Mouse (Mus musculus) T-helper 2 cell (primary cell): ENCODE data around the gene Ube2d3.
"Not testable (repeated sequence)": the region's sequence is repeated elsewhere in the genome, so short reads cannot be mapped to it uniquely, and the experiment has no call there.

Experiments
- in situ Hi-C: fragments of 300-600 bp; cut with MboI, MseI; formaldehyde crosslinking; loops from one replicate; pipeline ENCODE4 v1.15.1; 2025; ENCODE audit warnings: high pct_unique_total_duplicates

Gene Ube2d3

DNA sequence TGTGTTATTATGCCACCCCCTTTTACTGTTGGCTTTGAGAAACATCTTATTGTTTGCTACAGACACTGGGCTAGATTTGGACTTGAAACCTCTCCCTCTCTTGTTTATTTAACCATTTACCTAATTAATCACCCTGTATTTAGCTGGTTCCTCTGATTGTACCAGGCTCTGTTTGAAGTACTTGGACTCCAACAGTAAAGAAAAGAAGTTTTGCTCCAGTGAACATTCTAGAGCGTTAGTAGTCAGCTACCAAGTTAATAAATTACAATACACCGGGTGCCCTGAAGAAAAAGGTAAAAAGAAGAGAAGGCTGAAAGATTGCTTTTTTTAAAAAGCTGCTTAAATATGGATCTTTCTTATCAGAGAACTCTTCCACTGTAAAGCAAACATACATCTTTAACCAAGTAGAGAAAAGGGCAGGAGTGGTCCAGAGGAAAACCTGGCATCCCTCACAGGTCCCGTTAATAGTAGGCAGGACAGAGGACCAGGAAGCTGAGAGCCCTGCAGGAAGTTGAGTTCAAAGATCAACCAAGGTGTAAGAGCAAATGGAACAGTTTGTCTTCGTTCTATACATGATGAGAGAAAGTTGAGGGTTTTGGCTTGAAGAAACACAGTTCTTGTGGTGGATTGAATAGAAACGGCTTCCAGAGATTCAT lies 52.0 kb downstream of the Ube2d3 start:
- in situ Hi-C loops: no loop called here

DNA sequence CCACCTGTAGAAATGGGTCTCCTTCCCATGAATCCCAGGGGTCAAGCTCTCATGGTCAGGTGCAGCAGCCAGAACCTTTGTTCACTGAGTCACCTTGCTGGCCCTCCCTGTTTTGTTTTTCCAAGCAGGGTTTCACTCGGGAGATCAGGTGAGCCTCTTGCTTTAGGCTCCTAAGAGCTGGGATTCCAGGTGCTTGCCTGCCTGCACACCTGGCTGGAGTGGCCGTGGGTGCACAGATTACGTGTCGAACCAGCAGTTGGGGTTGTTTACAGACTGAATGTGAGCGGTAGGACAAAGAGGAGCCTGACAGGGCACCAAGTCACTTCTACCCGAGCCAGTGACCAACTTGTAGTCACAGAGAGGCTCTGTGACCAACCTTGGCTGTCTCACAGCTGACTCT lies 53.2 kb downstream of the Ube2d3 start:
- in situ Hi-C loops: no loop called here

DNA sequence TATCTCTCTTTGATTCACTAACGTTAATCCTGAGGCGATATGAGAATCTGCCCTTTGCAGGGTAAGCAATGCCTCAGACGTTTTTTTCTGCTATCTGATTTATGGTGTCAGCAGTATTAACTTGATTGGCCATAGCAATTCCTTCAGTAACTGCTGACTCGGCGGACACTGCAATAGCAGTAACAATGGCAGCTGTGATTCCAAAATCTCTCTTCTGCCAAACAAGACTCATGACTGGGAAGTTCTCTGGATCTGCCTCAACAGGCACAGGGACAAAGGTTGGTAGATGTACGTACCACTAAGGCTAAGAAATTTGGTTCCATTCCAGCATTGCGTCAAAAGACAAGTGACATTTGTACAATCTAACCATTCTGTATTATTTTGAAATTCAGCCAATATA lies 55.4 kb downstream of the Ube2d3 start:
- in situ Hi-C loops: not testable (repeated sequence)

GRCm38 (mm10) chr3:135497956-135498355 lies 60.0 kb downstream of the Ube2d3 start:
- in situ Hi-C loops: not testable (repeated sequence)

- in situ Hi-C loops: no loop called here
These were observed 60.9 kb downstream of the Ube2d3 start for GRCm38 (mm10) chr3:135498891-135499290.

DNA sequence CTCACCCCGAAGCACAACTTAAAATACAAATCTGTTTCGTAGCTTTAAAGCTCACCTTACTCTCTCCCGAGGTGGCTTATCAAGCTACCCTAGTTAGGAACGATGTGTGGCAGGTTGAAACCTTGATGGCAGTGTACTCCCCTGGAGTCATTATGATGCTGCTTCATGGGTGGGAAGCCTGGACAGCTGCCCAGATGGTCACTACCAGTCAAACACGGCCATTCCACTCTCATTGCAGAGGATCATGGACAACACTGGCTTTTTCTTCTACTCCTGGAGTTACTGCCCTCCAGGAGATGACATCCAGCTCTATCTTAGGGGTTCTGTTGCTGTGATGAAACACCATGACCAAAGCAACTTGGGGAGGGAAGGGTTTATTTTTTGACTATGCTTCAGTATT lies 65.2 kb downstream of the Ube2d3 start:
- in situ Hi-C loops: no loop called here

DNA sequence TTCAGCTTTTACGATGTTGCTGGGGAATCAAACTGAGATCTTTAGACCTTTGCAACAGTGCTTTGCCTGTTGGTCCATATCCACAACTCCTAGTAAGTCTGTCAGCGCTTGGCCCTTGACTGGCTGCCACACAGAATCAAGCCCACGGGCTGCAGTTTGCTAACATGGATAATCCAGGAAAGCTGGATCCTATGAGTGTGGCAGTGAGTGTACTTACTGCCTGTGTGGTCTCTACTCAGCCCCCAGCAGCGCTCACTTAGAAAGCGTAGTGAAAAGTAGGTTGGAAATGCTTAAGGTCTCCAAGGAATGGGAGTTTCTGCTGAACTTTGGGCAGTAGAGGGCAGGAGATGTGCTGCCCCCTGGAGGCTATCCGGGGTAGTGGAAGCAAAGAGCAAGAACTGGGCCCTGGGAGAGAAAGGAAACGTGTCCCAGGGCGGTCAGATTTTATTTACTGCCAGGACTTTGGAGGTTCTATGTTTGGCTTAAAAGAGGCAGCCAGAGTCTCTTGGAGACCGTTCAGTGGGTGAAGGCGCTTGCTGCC lies 67.5 kb downstream of the Ube2d3 start:
- in situ Hi-C loops: no loop called here

- in situ Hi-C loops: no loop called here
These were observed 68.0 kb downstream of the Ube2d3 start for GRCm38 (mm10) chr3:135505916-135506482.

DNA sequence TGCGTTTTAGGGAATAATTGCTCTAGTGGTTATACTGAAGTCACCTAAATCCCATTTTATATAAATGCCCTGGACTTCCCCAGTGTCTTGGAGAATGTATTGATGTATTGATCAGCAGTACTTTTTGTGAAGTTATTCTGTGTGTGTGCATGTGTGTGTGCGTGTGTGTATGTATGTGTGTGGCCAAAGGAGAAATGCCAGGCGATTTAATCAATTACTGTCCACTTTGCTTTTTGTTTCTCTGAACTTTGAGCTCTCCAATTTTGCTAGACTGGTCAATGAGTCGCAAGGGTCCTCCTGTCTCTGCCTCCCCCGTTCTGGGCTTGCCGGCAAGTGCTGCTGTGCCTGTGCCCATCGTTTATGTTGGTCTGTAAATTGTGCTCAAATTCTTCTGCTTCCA lies 69.6 kb downstream of the Ube2d3 start:
- in situ Hi-C loops: no loop called here

GRCm38 (mm10) chr3:135508191-135508590 lies 70.2 kb downstream of the Ube2d3 start:
- in situ Hi-C loops: no loop called here

DNA sequence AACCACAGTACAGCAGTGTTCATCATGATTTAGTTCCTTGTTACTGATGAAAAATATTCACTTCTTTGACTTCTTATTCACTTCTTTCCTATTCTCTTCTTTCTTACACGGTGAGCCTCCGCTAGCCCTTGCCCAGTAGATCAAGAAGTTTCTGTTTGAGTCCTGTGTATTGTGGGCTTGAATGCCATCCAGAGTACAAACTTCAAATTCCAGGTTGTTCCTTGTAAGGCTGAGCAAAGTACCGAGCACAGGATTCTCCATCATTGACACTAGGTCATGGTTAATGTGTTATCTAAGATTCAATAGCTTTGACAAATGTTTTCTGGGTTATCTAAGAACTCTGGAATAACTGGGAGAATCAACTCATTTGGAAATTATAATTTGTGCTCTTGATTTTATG lies 72.4 kb downstream of the Ube2d3 start:
- in situ Hi-C loops: loop anchor here (10.0 kb wide), 1 partner anchor 314 kb away; the partner anchor contains the start of gene Slc39a8

DNA sequence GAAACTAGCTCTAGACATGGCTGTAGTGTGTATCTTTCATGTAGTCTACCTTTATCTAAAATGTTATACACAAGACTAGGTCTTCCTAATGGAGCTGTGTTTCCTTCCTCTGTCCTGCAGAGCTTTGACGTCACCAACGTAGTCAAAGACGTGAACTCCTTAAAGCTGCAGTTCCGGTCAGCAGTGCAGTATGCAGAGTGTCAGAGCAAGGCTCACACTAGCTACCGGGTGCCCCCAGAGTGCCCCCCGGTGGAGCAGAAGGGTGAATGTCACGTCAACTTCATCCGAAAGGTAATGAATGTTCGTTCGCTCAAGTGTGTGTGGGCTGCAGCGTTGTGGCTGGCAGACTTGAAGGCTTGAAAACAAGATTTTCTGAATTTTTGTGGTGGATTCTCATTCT lies 73.7 kb downstream of the Ube2d3 start:
- in situ Hi-C loops: loop anchor here (10.0 kb wide), 1 partner anchor 313 kb away; the partner anchor contains the start of gene Slc39a8

GRCm38 (mm10) chr3:135513270-135513669 lies 75.3 kb downstream of the Ube2d3 start:
- in situ Hi-C loops: loop anchor here (10.0 kb wide), 1 partner anchor 312 kb away; the partner anchor contains the start of gene Slc39a8

DNA sequence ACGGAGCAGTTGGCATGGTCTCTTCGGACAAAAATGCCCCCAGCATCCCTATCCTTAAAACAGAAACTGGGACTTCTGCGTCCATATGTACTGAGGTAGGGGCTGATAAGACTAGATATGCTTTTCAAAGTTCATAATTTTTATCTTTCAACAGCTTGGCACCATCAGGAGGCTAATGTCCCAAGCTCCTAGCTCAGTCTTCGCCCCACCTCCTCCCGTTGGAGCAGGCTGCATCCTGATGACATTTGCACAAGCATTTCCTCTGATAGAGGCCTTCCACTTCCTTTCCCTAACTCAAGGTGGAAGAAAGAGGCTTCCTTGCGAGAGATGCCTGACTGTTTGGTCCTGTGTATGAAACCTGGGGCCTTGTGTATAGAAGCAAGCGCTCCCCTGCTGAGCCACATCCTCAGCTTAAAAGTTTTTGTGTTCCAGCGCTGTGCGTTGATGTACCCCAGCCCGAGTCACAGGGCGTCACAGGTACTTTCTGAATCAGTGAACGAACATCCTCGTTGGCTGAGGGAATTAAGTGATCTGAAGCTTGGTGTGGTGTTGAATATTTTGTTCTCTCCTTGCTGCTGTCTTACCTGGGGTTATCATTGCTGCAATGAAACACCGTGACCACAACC lies 76.0 kb downstream of the Ube2d3 start:
- in situ Hi-C loops: loop anchor here (10.0 kb wide), 1 partner anchor 311 kb away; the partner anchor contains the start of gene Slc39a8

- in situ Hi-C loops: loop anchor here (10.0 kb wide), 1 partner anchor 310 kb away; the partner anchor contains the start of gene Slc39a8
These were observed 77.3 kb downstream of the Ube2d3 start for GRCm38 (mm10) chr3:135515246-135515645.

DNA sequence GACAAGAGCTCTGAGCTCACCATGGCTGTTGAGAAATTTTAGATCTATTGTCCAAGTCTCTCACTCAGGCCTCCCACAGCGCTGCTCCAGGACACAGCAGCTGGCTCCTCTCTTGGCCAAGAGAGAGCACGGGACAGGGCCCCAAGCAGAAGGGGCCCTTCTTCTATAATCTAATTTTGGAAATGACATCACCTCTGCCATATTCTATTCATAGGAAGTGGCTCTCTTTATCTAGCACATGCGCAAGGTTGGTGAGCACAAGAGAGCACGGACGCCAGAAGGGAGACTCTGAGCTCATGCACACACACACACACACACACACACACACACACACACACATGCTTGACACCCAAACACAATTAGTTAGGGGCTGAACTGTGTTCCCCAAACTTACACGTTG lies 78.9 kb downstream of the Ube2d3 start:
- in situ Hi-C loops: loop anchor here (10.0 kb wide), 1 partner anchor 308 kb away; the partner anchor contains the start of gene Slc39a8
